Comparison of ENCODE assay signal across 30 mouse cellular contexts in the genomic region with DNA sequence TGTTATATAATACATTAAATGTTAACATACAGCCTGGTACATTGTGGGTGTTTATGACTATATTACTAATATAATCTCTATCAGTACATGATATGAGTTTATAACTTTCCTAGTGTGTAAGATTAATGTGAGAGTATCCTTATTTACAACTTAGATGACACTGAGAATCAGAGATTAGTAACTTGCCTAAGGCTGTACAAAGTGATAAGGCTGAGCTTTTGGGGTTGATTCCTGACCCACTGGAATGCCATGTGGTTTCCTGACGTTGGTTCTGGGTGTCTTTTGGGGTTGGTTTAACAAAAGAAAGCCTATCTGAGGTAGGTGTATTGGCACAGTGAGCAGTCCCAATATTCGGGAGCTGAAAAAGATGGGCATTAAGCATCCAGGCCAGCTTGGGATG. TPM values are rescaled to one million over a fixed set of nuclear protein-coding genes. Genes with fewer than 3 reads are reported as not detected.
A peak's percentile ranks its signal among the peaks of the same experiment; 100 is the strongest.
DNase-seq lines count a peak whose midpoint lies in the region; ATAC-seq and TF ChIP-seq lines count a peak whose summit lies in the region.
"Had no signal": no experiment of that assay in that cellular context is flagged by ENCODE, and none has a peak within 500 bp of the region (broad histone marks: within the 10 kb centered on the region; RNA-seq: fewer than 3 reads in every experiment).

No protein-coding gene starts in this region.

- peaks cover 35% of the 10 kb centered on the region for H3K36me3 ChIP-seq in megakaryocyte, embryonic 14.5 days (replicated peaks; ENCODE audit: low read length)
- H3K36me3 ChIP-seq in liver, embryonic 13.5 days = peaks cover 22% of the 10 kb centered on the region
- H3K36me3 ChIP-seq in heart, embryonic 11.5 days (ENCODE audit: control insufficient read depth, insufficient read depth, low read length) = no peaks in the 10 kb centered on the region; the same call in none of the 2 replicates

- peak overlapping the region; percentile 32 for H3K4me2 ChIP-seq in liver, embryonic 13.5 days
- no peak overlapping the region for H3K4me2 ChIP-seq in heart, embryonic 11.5 days
- H3K4me2 ChIP-seq: forebrain, embryonic 15.5 days; kidney, embryonic 15.5 days had no signal

- TF ChIP-seq CTCF in embryonic fibroblast, embryonic 13.5 days (IDR thresholded peaks at IDR 0.05; ENCODE audit: borderline replicate concordance, insufficient read depth, low read length) = no peak

- 25% methylated on average over 2 of the region's 2 CpGs for WGBS in liver, embryonic 13.5 days (ENCODE audit: insufficient replicate concordance)
- WGBS in heart, embryonic 11.5 days (ENCODE audit: insufficient replicate concordance) = 65% methylated on average over 2 of the region's 2 CpGs

- no peak for ATAC-seq in megakaryocyte, adult 5-6 weeks (ENCODE audit: poor library complexity, severe bottlenecking)
- ATAC-seq in liver, embryonic 13.5 days (ENCODE audit: low read depth) = 0 out of 2 replicates have a peak, but pooled peaks have one; percentile 5
- peak; percentile 16; the same call in 1 of the 2 replicates for ATAC-seq in megakaryocyte-erythroid progenitor cell, adult 5-6 weeks (replicated peaks; ENCODE audit: low FRiP score, low TSS enrichment, poor library complexity, severe bottlenecking)
- no peak for ATAC-seq in heart, embryonic 11.5 days (replicated peaks; ENCODE audit: insufficient number of reproducible peaks, low FRiP score, low TSS enrichment)
- ATAC-seq: forebrain, embryonic 15.5 days; lung, postnatal 0 days; midbrain, embryonic 16.5 days had no signal

- peak overlapping the region; percentile 26; the same call in 1 of the 2 replicates for H3K9ac ChIP-seq in liver, embryonic 13.5 days
- H3K9ac ChIP-seq in heart, embryonic 11.5 days (ENCODE audit: low read depth, low read length) = no peak overlapping the region
- H3K9ac ChIP-seq: forebrain, embryonic 15.5 days; kidney, embryonic 15.5 days had no signal

- intact Hi-C loops in left cerebral cortex, postnatal 10 days (cut with DNase I) = loop anchor here (10.0 kb wide), 1 partner anchor 162 kb away; no protein-coding TSS in a partner anchor

- TF ChIP-seq POLR2A in embryonic fibroblast, embryonic 13.5 days (IDR thresholded peaks at IDR 0.05; ENCODE audit: low read depth, low read length) = no peak

- H3K4me3 ChIP-seq in megakaryocyte, embryonic 14.5 days (replicated peaks) = peak overlapping the region; percentile 50
- no peak overlapping the region for H3K4me3 ChIP-seq in embryonic fibroblast, embryonic 13.5 days (ENCODE audit: insufficient read depth, low read length)
- no peak overlapping the region for H3K4me3 ChIP-seq in liver, embryonic 13.5 days (replicated peaks)
- no peak overlapping the region for H3K4me3 ChIP-seq in heart, embryonic 11.5 days (ENCODE audit: low read depth, low read length)
- H3K4me3 ChIP-seq: forebrain, embryonic 15.5 days; heart, embryonic 10.5 days; hindbrain, embryonic 10.5 days; kidney, embryonic 15.5 days had no signal

- no peaks in the 10 kb centered on the region for H3K27me3 ChIP-seq in megakaryocyte, embryonic 14.5 days (replicated peaks)
- H3K27me3 ChIP-seq in liver, embryonic 13.5 days = no peaks in the 10 kb centered on the region
- H3K27me3 ChIP-seq in heart, embryonic 11.5 days (ENCODE audit: control insufficient read depth, insufficient read depth, low read length) = no peaks in the 10 kb centered on the region
- H3K27me3 ChIP-seq: CH12.LX; forebrain, embryonic 15.5 days; kidney, embryonic 15.5 days had no signal

- peak; percentile 36 for DNase-seq in liver, embryonic 13.5 days
- DNase-seq in left cerebral cortex, postnatal 10 days (ENCODE audit: extremely low spot score in 1 of 2, low spot score in 2 of 2) = no peak
- no peak for DNase-seq in layer of hippocampus, adult 8-10 months (ENCODE audit: low spot score in 2 of 2)
- DNase-seq: B cell, adult 2 months; cerebellum, adult 18-20 months; cerebellum, postnatal 14 days; kidney, adult 11 months; kidney, postnatal 36 days; right cerebral cortex, adult 18-20 months; thymus, adult 2 months had no signal

- peak overlapping the region; percentile 45 for H3K27ac ChIP-seq in embryonic fibroblast, embryonic 13.5 days (ENCODE audit: insufficient read depth, low read length)
- H3K27ac ChIP-seq in liver, embryonic 13.5 days = peak overlapping the region; percentile 85
- no peak overlapping the region for H3K27ac ChIP-seq in heart, embryonic 11.5 days (ENCODE audit: low read depth, low read length)
- H3K27ac ChIP-seq: forebrain, embryonic 15.5 days; heart, embryonic 10.5 days; hindbrain, embryonic 10.5 days; kidney, embryonic 15.5 days had no signal

- peaks cover 52% of the 10 kb centered on the region for H3K4me1 ChIP-seq in megakaryocyte, embryonic 14.5 days
- H3K4me1 ChIP-seq in embryonic fibroblast, embryonic 13.5 days (ENCODE audit: control insufficient read depth, insufficient read depth, low read length) = peaks cover 29% of the 10 kb centered on the region
- peaks cover 43% of the 10 kb centered on the region for H3K4me1 ChIP-seq in liver, embryonic 13.5 days (replicated peaks)
- peaks cover 2% of the 10 kb centered on the region; the same call in 1 of the 2 replicates for H3K4me1 ChIP-seq in heart, embryonic 11.5 days (ENCODE audit: control insufficient read depth, insufficient read depth, low read length)

- no peaks in the 10 kb centered on the region for H3K9me3 ChIP-seq in megakaryocyte, embryonic 14.5 days
- no peaks in the 10 kb centered on the region for H3K9me3 ChIP-seq in liver, embryonic 13.5 days (replicated peaks)
- no peaks in the 10 kb centered on the region for H3K9me3 ChIP-seq in heart, embryonic 11.5 days (replicated peaks; ENCODE audit: control insufficient read depth, low read length)
- H3K9me3 ChIP-seq: forebrain, embryonic 15.5 days; G1E; heart, embryonic 10.5 days; hindbrain, embryonic 10.5 days; kidney, embryonic 15.5 days had no signal

RNA-seq across cellular contexts. Expression of a gene that starts 3.9 kb away (rescaled TPM):
- polyA plus RNA-seq in megakaryocyte, embryonic 14.5 days (2012; ENCODE audit: insufficient read depth, low replicate concordance) = 31.3 and 34.2 TPM in 2 replicates
- total RNA-seq in megakaryocyte, adult 5-6 weeks (2015) = 26.5 and 30.8 TPM in 2 replicates
- 33.3 and 36.7 TPM in 2 replicates for total RNA-seq in megakaryocyte, adult 5-6 weeks (2017)
- 23.0 and 29.7 TPM in 2 replicates for polyA plus RNA-seq in embryonic fibroblast, embryonic 13.5 days (2011; ENCODE audit: insufficient read length, low read depth, missing spikeins)
- polyA plus RNA-seq in liver, embryonic 13.5 days (2015; fragmentation: Nextera tagmentation; extraction: Ambion mirVana) = 12.7 and 16.9 TPM in 2 replicates
- 7.1 and 18.4 TPM in 2 replicates for total RNA-seq in megakaryocyte-erythroid progenitor cell, adult 5-6 weeks (2014; fragmentation: Nextera tagmentation)
- total RNA-seq in megakaryocyte-erythroid progenitor cell, adult 5-6 weeks (2017) = 20.2 and 23.5 TPM in 2 replicates
- 10 to 100 TPM; 18.5 to 22.0 TPM for total RNA-seq in left cerebral cortex, postnatal 10 days (2021)
- 10 to 100 TPM; 15.9 to 18.9 (median 17.0) TPM for total RNA-seq in layer of hippocampus, adult 8-10 months (2022)
- 19.0 and 19.6 TPM in 2 replicates for polyA plus RNA-seq in heart, embryonic 11.5 days (2014; fragmentation: Nextera tagmentation; extraction: Ambion mirVana)

RNA-seq across cellular contexts. Expression of a gene that starts 4.6 kb away (rescaled TPM):
- polyA plus RNA-seq in megakaryocyte, embryonic 14.5 days (2012; ENCODE audit: insufficient read depth, low replicate concordance) = 147 and 205 TPM in 2 replicates
- 288 and 354 TPM in 2 replicates for total RNA-seq in megakaryocyte, adult 5-6 weeks (2015)
- total RNA-seq in megakaryocyte, adult 5-6 weeks (2017) = 165 and 181 TPM in 2 replicates
- 388 and 440 TPM in 2 replicates for polyA plus RNA-seq in embryonic fibroblast, embryonic 13.5 days (2011; ENCODE audit: insufficient read length, low read depth, missing spikeins)
- 150 and 179 TPM in 2 replicates for polyA plus RNA-seq in liver, embryonic 13.5 days (2015; fragmentation: Nextera tagmentation; extraction: Ambion mirVana)
- 75.0 and 79.1 TPM in 2 replicates for total RNA-seq in megakaryocyte-erythroid progenitor cell, adult 5-6 weeks (2014; fragmentation: Nextera tagmentation)
- 66.1 and 102 TPM in 2 replicates for total RNA-seq in megakaryocyte-erythroid progenitor cell, adult 5-6 weeks (2017)
- total RNA-seq in left cerebral cortex, postnatal 10 days (2021) = 100 to 1,000 TPM; 168 to 176 TPM
- total RNA-seq in layer of hippocampus, adult 8-10 months (2022) = 100 to 1,000 TPM; 213 to 240 (median 224) TPM
- polyA plus RNA-seq in heart, embryonic 11.5 days (2014; fragmentation: Nextera tagmentation; extraction: Ambion mirVana) = 302 and 326 TPM in 2 replicates

RNA-seq across cellular contexts. Expression of a gene that starts 26.2 kb away (rescaled TPM):
- 0.17 and 1.7 TPM in 2 replicates for polyA plus RNA-seq in megakaryocyte, embryonic 14.5 days (2012; ENCODE audit: insufficient read depth, low replicate concordance)
- not detected in 2 replicates for total RNA-seq in megakaryocyte, adult 5-6 weeks (2015)
- not detected in 2 replicates for total RNA-seq in megakaryocyte, adult 5-6 weeks (2017)
- not detected in 2 replicates for polyA plus RNA-seq in embryonic fibroblast, embryonic 13.5 days (2011; ENCODE audit: insufficient read length, low read depth, missing spikeins)
- not detected in 2 replicates for polyA plus RNA-seq in liver, embryonic 13.5 days (2015; fragmentation: Nextera tagmentation; extraction: Ambion mirVana)
- 0.57 TPM in 1 of 2 replicates, not detected in the other for total RNA-seq in megakaryocyte-erythroid progenitor cell, adult 5-6 weeks (2014; fragmentation: Nextera tagmentation)
- total RNA-seq in megakaryocyte-erythroid progenitor cell, adult 5-6 weeks (2017) = not detected in 2 replicates
- total RNA-seq in left cerebral cortex, postnatal 10 days (2021) = not detected
- under 1 TPM in 1 of 4 experiments, not detected in 3; 0.29 TPM for total RNA-seq in layer of hippocampus, adult 8-10 months (2022)
- polyA plus RNA-seq in heart, embryonic 11.5 days (2014; fragmentation: Nextera tagmentation; extraction: Ambion mirVana) = not detected in 2 replicates
- total RNA-seq: adrenal gland, adult 2 months; CH12.LX; gastrocnemius, adult 8-10 months; left cerebral cortex, postnatal 36 days; liver, adult 2 months had no signal
- polyA plus RNA-seq: forebrain, embryonic 15.5 days; G1E; heart, embryonic 10.5 days; heart, postnatal 0 days; hindbrain, embryonic 10.5 days; kidney, embryonic 15.5 days; liver, adult 2 months; midbrain, embryonic 16.5 days; neural tube, embryonic 14.5 days; stomach, embryonic 16.5 days had no signal

Comparison
In these comparisons a context has a peak if more than half of its experiments do, and no peak if none do; other contexts are left out.
1. ATAC-seq: peak in liver, embryonic 13.5 days (single experiment) and megakaryocyte-erythroid progenitor cell, adult 5-6 weeks (single experiment); none in megakaryocyte, adult 5-6 weeks (single experiment) and heart, embryonic 11.5 days (single experiment).